Mouse (Mus musculus): ENCODE results near the gene Dnajb2. TPM values are rescaled to one million over a fixed set of nuclear protein-coding genes. Genes with fewer than 3 reads are reported as not detected.
A peak's percentile ranks its signal among the peaks of the same experiment; 100 is the strongest.

Dnajb2 gene
- polyA plus RNA-seq, 1 experiment from 2014 or later: 36.6 TPM

GRCm38 (mm10) chr1:75239591-75239990, 3.4 kb downstream of the Dnajb2 start:
- peaks cover 14% of the 10 kb centered on the region for H3K4me1 ChIP-seq
- ATAC-seq (ENCODE audit: insufficient number of reproducible peaks, insufficient read depth, low FRiP score, low TSS enrichment, low read depth): no peak
- no peaks in the 10 kb centered on the region for H3K9me3 ChIP-seq
- no peak overlapping the region for H3K4me3 ChIP-seq
- no peak overlapping the region for H3K27ac ChIP-seq
- H3K27me3 ChIP-seq: no peaks in the 10 kb centered on the region
- H3K4me2 ChIP-seq: no peak overlapping the region
- peaks cover 51% of the 10 kb centered on the region for H3K36me3 ChIP-seq
- no peak overlapping the region for H3K9ac ChIP-seq
- 84% methylated on average over 10 of the region's 10 CpGs for WGBS

GRCm38 (mm10) chr1:75243411-75243810, 7.2 kb downstream of the Dnajb2 start:
- no peak for ATAC-seq (ENCODE audit: insufficient number of reproducible peaks, insufficient read depth, low FRiP score, low TSS enrichment, low read depth)

GRCm38 (mm10) chr1:75244175-75244826, 8.1 kb downstream of the Dnajb2 start:
- no peak overlapping the region for H3K9ac ChIP-seq
- ATAC-seq (ENCODE audit: insufficient number of reproducible peaks, insufficient read depth, low FRiP score, low TSS enrichment, low read depth): no peak
- H3K27me3 ChIP-seq: no peaks in the 10 kb centered on the region
- WGBS: 86% methylated on average over 12 of the region's 12 CpGs
- H3K27ac ChIP-seq: no peak overlapping the region
- H3K4me2 ChIP-seq: no peak overlapping the region
- H3K4me3 ChIP-seq: no peak overlapping the region
- peaks cover 47% of the 10 kb centered on the region for H3K36me3 ChIP-seq
- no peaks in the 10 kb centered on the region for H3K9me3 ChIP-seq
- peaks cover 14% of the 10 kb centered on the region for H3K4me1 ChIP-seq

More at GRCm38 (mm10) chr1:75243411-75243810, 7.2 kb downstream of the Dnajb2 start:
- WGBS: 85% methylated on average over 14 of the region's 14 CpGs
- peaks cover 51% of the 10 kb centered on the region for H3K36me3 ChIP-seq
- H3K4me3 ChIP-seq: no peak overlapping the region
- H3K27ac ChIP-seq: no peak overlapping the region
- H3K9me3 ChIP-seq: no peaks in the 10 kb centered on the region
- H3K27me3 ChIP-seq: no peaks in the 10 kb centered on the region
- peaks cover 12% of the 10 kb centered on the region for H3K4me1 ChIP-seq
- no peak overlapping the region for H3K4me2 ChIP-seq
- no peak overlapping the region for H3K9ac ChIP-seq

GRCm38 (mm10) chr1:75244836-75245235, 8.6 kb downstream of the Dnajb2 start:
- Histone ChIP-seq H3K36me3 (peaks cover 41% of the 10 kb centered on the region), H3K9me3 (no peaks in the 10 kb centered on the region), H3K4me1 (peaks cover 14% of the 10 kb centered on the region), H3K27me3 (no peaks in the 10 kb centered on the region), H3K4me3 (no peak overlapping the region), H3K4me2 (no peak overlapping the region), H3K9ac (no peak overlapping the region), H3K27ac (no peak overlapping the region)
- no peak for ATAC-seq (ENCODE audit: insufficient number of reproducible peaks, insufficient read depth, low FRiP score, low TSS enrichment, low read depth)
- 15% methylated on average over 4 of the region's 4 CpGs for WGBS

- Histone ChIP-seq H3K9me3 (no peaks in the 10 kb centered on the region), H3K4me1 (peaks cover 25% of the 10 kb centered on the region), H3K27me3 (peaks cover 3% of the 10 kb centered on the region), H3K9ac (peak overlapping the region; percentile 16; the same call in 1 of the 2 replicates), H3K27ac (no peak overlapping the region), H3K4me3 (no peak overlapping the region), H3K36me3 (peaks cover 21% of the 10 kb centered on the region), H3K4me2 (no peak overlapping the region)
- ATAC-seq (ENCODE audit: insufficient number of reproducible peaks, insufficient read depth, low FRiP score, low TSS enrichment, low read depth): no peak
- WGBS: 78% methylated on average over 16 of the region's 16 CpGs
Measured at GRCm38 (mm10) chr1:75247071-75247930, 11.1 kb downstream of the Dnajb2 start.

- no peak for ATAC-seq (ENCODE audit: insufficient number of reproducible peaks, insufficient read depth, low FRiP score, low TSS enrichment, low read depth)
- no peak overlapping the region for H3K27ac ChIP-seq
- 0 out of 2 replicates have a peak overlapping the region, but pooled peaks have one; percentile 11 for H3K9ac ChIP-seq
- WGBS: 41% methylated on average over 9 of the region's 9 CpGs
- peaks cover 12% of the 10 kb centered on the region for H3K27me3 ChIP-seq
- H3K4me3 ChIP-seq: no peak overlapping the region
- peaks cover 12% of the 10 kb centered on the region for H3K36me3 ChIP-seq
- H3K9me3 ChIP-seq: no peaks in the 10 kb centered on the region
- H3K4me2 ChIP-seq: no peak overlapping the region
- H3K4me1 ChIP-seq: peaks cover 25% of the 10 kb centered on the region
Measured at GRCm38 (mm10) chr1:75248041-75248772, 12.0 kb downstream of the Dnajb2 start.

GRCm38 (mm10) chr1:75250498-75250897, 14.3 kb downstream of the Dnajb2 start:
- no peak overlapping the region for H3K4me2 ChIP-seq
- H3K9ac ChIP-seq: no peak overlapping the region
- peaks cover 16% of the 10 kb centered on the region for H3K27me3 ChIP-seq
- H3K4me1 ChIP-seq: peaks cover 25% of the 10 kb centered on the region
- H3K27ac ChIP-seq: no peak overlapping the region
- no peak overlapping the region for H3K4me3 ChIP-seq
- H3K9me3 ChIP-seq: no peaks in the 10 kb centered on the region
- WGBS: 38% methylated on average over 3 of the region's 3 CpGs
- no peaks in the 10 kb centered on the region for H3K36me3 ChIP-seq
- no peak for ATAC-seq (ENCODE audit: insufficient number of reproducible peaks, insufficient read depth, low FRiP score, low TSS enrichment, low read depth)

GRCm38 (mm10) chr1:75251112-75251970, 15.1 kb downstream of the Dnajb2 start:
- WGBS: 6% methylated on average over 21 of the region's 22 CpGs
- Histone ChIP-seq H3K27me3 (peaks cover 16% of the 10 kb centered on the region), H3K9ac (peak overlapping the region; percentile 44), H3K4me1 (peaks cover 25% of the 10 kb centered on the region), H3K36me3 (no peaks in the 10 kb centered on the region), H3K4me2 (peak overlapping the region; percentile 58), H3K27ac (no peak overlapping the region), H3K4me3 (peak overlapping the region; percentile 29), H3K9me3 (no peaks in the 10 kb centered on the region)
- no peak for ATAC-seq (ENCODE audit: insufficient number of reproducible peaks, insufficient read depth, low FRiP score, low TSS enrichment, low read depth)

GRCm38 (mm10) chr1:75252308-75252707, 16.1 kb downstream of the Dnajb2 start:
- peaks cover 22% of the 10 kb centered on the region for H3K4me1 ChIP-seq
- no peaks in the 10 kb centered on the region for H3K9me3 ChIP-seq
- no peak for ATAC-seq (ENCODE audit: insufficient number of reproducible peaks, insufficient read depth, low FRiP score, low TSS enrichment, low read depth)
- H3K27me3 ChIP-seq: peaks cover 22% of the 10 kb centered on the region
- H3K4me3 ChIP-seq: no peak overlapping the region
- H3K27ac ChIP-seq: no peak overlapping the region
- H3K4me2 ChIP-seq: no peak overlapping the region
- 67% methylated on average over 13 of the region's 13 CpGs for WGBS
- no peak overlapping the region for H3K9ac ChIP-seq
- no peaks in the 10 kb centered on the region for H3K36me3 ChIP-seq

- Histone ChIP-seq H3K4me1 (peaks cover 17% of the 10 kb centered on the region; the same call in 1 of the 2 replicates), H3K4me3 (no peak overlapping the region), H3K4me2 (no peak overlapping the region), H3K27me3 (peaks cover 28% of the 10 kb centered on the region), H3K36me3 (no peaks in the 10 kb centered on the region), H3K9me3 (no peaks in the 10 kb centered on the region), H3K9ac (no peak overlapping the region), H3K27ac (no peak overlapping the region)
- no peak for ATAC-seq (ENCODE audit: insufficient number of reproducible peaks, insufficient read depth, low FRiP score, low TSS enrichment, low read depth)
- 70% methylated on average over 16 of the region's 16 CpGs for WGBS
Measured at GRCm38 (mm10) chr1:75253029-75253428, 16.8 kb downstream of the Dnajb2 start.
